Mouse (Mus musculus) 3T3-L1 (cell line): ENCODE data around the gene Tenm2.

Experiments used
- DNase-seq: peaks from one replicate; pipeline ENCODE4 v3.0.0-alpha.2; 2015; ENCODE audit warnings: low read depth, low spot score

The Tenm2 gene

GRCm38 (mm10) chr11:36214589-36214988 is 1021.2 kb downstream of the Tenm2 start:
- no peak for DNase-seq

DNA sequence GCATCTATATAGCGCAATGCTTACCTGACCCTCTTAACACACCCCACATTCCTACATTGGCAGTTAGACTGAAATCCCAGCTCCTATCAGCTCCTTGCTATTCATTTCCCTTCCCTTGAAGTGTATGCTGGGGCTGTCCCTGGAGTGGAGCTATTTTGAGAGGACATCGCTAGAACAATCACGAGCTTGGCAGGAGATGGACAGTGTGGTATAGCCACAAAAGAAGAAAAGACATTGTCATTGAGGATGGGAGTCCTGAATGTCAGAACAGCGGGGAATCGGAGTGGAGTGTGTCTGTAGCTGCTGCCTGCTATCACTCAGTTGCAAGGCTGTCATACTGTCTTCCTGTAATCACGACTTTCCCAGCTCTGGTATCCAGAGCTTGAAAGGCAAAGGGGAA is 1031.4 kb downstream of the Tenm2 start:
- DNase-seq = no peak

GRCm38 (mm10) chr11:36203896-36204295 is 1031.9 kb downstream of the Tenm2 start:
- DNase-seq = no peak

- no peak for DNase-seq
Observed at GRCm38 (mm10) chr11:36194348-36194747, 1041.4 kb downstream of the Tenm2 start.

- DNase-seq = no peak
Observed at GRCm38 (mm10) chr11:36176106-36176505, 1059.7 kb downstream of the Tenm2 start.

- DNase-seq = no peak
Observed at GRCm38 (mm10) chr11:36173076-36173690, 1062.6 kb downstream of the Tenm2 start.

GRCm38 (mm10) chr11:36172520-36172919 is 1063.2 kb downstream of the Tenm2 start:
- no peak for DNase-seq

- DNase-seq = no peak
Observed at GRCm38 (mm10) chr11:36171991-36172390, 1063.8 kb downstream of the Tenm2 start.

DNA sequence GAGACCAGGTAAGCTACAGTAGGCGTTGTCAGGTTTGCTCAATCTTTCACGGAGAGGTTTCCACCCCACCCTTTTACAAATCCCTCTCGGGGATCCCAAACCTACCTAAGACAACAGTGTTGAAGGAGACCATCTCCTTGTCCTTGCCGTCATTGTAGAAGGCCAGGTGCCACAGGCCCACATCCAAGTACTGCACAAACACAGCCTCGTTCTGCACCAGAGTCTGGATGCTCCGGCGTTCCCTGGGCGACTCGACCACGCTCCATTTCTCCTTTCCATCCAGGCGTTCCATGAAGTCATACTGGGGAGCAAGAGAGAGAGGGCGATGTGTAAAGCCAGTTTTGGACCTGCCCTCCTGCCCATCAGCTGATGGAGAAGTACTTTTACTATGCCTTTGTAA is 1064.5 kb downstream of the Tenm2 start:
- DNase-seq = no peak

- no peak for DNase-seq
Observed at GRCm38 (mm10) chr11:36169738-36170137, 1066.0 kb downstream of the Tenm2 start.

GRCm38 (mm10) chr11:36168921-36169537 is 1066.7 kb downstream of the Tenm2 start:
- no peak for DNase-seq

DNA sequence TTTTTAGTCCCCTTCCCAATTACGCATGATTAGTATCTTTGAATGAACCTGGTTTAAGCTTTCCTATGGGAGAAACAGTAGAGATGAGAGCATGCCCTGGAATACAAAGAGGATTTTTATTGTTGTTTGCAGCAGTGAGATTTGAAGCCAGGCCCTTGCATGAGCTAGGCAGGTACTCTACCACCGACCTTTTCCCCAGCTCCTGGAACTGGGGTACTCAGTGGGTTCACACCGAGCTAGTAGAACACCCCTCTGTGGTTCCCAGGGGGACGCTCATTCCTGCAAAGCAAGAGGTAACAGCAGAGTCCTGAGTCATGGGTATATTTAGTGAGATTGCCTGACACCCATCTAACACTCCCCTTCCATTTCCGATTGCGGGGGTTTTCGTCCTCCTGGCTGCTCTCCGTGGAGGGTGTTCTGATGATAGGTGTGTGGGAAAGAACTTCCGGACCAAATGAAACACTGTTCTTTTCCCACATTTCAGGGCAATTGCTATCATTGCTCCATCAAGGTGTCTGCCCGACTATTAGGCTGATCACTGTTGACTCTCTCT is 1067.9 kb downstream of the Tenm2 start:
- DNase-seq = no peak

- no peak for DNase-seq
Observed at GRCm38 (mm10) chr11:36163580-36163979, 1072.2 kb downstream of the Tenm2 start.

DNA sequence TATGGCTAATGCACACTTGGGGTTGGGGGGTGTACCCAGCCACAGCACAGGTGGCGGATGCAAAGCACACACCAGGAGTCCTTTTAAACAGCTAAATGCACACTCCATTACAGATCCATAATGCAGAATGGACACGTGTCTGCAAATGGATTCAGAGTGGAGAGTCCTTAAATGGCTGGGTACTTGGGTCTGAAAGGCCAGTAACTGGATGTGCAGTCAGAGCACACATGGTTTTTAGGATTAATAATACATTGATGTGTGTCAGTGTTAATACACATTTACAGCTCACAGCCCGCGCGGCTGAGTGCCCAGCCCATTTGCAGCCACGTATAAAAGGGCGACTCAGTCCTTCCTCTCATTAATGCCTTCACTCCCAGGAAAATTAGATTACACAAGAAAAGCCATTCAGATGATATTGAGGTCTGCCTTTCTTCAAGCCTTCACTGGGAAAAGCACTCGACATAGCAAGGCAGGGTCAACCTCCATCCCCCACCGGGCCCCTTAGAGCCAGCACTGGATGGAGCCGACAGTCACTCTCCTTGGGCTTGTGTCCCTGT is 1073.9 kb downstream of the Tenm2 start:
- no peak for DNase-seq

DNA sequence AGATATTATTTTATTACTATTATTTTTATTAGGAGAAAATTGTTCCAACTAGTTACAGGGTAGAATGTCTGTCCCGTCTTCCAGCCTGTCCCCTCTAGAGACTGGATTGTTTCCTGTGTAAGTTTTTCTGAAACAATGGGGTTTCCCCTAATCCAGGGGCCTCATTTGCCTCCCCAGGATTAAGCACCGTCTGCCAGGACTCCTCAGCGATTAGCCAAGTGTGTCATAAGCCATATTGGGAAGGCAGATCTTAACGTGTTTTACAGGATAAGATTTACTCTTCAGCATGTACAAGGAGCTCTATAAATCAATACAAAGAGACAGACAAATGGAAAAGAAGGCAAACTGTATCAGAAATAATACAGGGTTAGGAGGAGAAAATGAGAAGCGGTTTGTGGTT is 1082.3 kb downstream of the Tenm2 start:
- no peak for DNase-seq

GRCm38 (mm10) chr11:36153011-36153410 is 1082.8 kb downstream of the Tenm2 start:
- DNase-seq = no peak

DNA sequence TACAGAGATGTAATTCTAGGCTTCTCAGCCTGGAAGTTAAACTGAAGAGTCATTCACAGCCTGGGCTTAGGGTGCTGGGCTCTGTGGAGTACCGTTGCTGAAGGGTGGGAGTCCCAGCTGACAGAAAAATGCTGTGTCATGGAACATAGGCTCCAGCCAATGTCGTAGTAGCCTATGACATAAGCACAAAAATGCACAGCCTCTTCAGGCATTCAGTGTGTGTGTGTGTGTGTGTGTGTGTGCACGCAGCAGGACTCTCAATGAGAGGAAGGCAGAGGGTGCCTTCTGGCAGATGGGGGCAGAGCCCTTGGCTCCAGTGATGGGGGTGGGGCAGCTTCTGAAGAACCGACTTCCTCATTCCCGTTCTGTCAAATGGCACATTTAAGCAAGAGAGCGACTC is 1083.5 kb downstream of the Tenm2 start:
- no peak for DNase-seq

- no peak for DNase-seq
Observed at GRCm38 (mm10) chr11:36149092-36149491, 1086.7 kb downstream of the Tenm2 start.

GRCm38 (mm10) chr11:36145057-36145456 is 1090.7 kb downstream of the Tenm2 start:
- DNase-seq = no peak

DNA sequence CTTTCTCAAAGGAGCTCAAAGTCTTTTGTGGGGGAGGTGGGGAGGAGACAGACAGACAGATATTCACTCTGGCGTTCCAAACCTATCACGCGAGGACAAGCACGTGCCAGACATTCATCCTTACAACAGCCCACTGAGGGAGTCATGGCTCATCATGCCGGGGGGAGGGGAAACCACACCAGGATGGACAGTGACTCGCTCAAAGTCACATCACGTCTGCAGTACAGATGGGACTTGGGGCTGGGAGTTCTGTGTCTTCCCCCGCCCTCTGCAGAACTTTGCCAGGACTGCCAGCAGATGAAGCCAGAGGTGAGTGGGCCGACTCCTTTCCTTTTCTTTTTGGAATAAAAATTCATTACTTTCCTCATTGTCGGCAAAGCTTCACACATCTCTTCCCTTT is 1095.4 kb downstream of the Tenm2 start:
- peak; percentile 3 for DNase-seq

DNA sequence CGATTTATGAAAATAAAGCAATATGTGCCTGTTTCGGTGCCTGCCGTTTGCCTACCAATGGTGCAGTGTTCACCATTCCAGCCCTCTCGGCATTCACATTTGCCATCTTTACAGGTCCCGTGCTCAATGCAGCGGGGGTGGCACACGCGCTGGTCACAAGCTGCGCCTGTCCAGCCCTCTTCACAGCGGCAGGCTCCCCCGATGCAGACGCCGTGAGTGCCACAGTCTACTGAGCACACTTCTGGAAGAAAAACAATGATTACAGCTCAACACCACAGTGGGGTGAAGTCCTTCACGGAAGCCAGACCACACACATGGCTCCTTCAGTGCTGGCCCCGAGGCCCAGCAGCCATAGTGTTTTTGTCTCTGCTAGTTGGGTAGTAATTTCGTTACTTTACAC is 1096.2 kb downstream of the Tenm2 start:
- DNase-seq = no peak

DNA sequence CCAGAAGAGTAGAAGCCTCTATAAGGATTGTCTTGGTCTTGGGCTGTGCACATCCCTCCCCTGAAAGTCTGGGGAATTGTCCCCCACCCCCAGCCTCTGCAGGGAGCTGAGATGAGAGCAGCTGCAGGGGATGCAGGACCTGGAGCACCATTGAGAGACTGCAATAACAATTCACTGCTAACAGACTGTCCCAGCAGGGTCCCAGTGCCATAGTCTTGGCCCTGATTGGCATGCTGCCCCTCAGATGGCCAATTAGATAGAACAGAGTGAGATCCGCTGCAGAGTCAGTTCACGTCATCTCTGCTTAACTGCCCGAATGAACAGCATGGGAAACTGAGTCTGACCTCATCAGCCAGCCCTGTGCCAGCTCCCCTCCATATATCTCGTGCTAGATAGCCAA is 1097.9 kb downstream of the Tenm2 start:
- no peak for DNase-seq

GRCm38 (mm10) chr11:36137276-36137675 is 1098.5 kb downstream of the Tenm2 start:
- no peak for DNase-seq
